Mouse (Mus musculus): ENCODE results near the gene Gbp7. TPM values are rescaled to one million over a fixed set of nuclear protein-coding genes. Genes with fewer than 3 reads are reported as not detected.

The Gbp7 gene
- 0.15 and 0.28 TPM in 2 replicates for polyA plus RNA-seq (2012; rRNA removed; ENCODE audit: low replicate concordance)

GRCm38 (mm10) chr3:142530087-142530953, at the start of gene Gbp7:
Gene Gbp7, plus strand, starts transcription at chr3:142530342.

GRCm38 (mm10) chr3:142493536-142494061, 36.5 kb upstream of the Gbp7 start, which contains the start of gene Gbp5:
Gene Gbp5, plus strand, starts transcription at chr3:142493978.

GRCm38 (mm10) chr3:142559632-142560228, 29.6 kb downstream of the Gbp7 start, which contains the start of gene Gbp3:
Gene Gbp3, plus strand, starts transcription at chr3:142560026.

GRCm38 (mm10) chr3:142594547-142594946, 64.4 kb downstream of the Gbp7 start, which contains the start of gene Gbp2b:
Gene Gbp2b, plus strand, starts transcription at chr3:142594847.

Other genes with a start within 250 kb of the Gbp7 start
- 40.6 and 49.9 TPM in 2 replicates for gene Pdlim5, start 134.6 kb upstream of the Gbp7 start, polyA plus RNA-seq (2012; rRNA removed; ENCODE audit: low replicate concordance)
- 0.36 and 0.43 TPM in 2 replicates for gene Gbp5, start 36.4 kb upstream of the Gbp7 start, polyA plus RNA-seq (2012; rRNA removed; ENCODE audit: low replicate concordance)
- 8.0 and 9.3 TPM in 2 replicates for gene Gbp3, start 29.7 kb downstream of the Gbp7 start, polyA plus RNA-seq (2012; rRNA removed; ENCODE audit: low replicate concordance)
- 0.15 and 0.53 TPM in 2 replicates for gene Gbp2b, start 64.5 kb downstream of the Gbp7 start, polyA plus RNA-seq (2012; rRNA removed; ENCODE audit: low replicate concordance)
- 3.1 and 3.4 TPM in 2 replicates for gene Gbp2, start 90.3 kb downstream of the Gbp7 start, polyA plus RNA-seq (2012; rRNA removed; ENCODE audit: low replicate concordance)
- 0.36 and 0.38 TPM in 2 replicates for gene Kyat3, start 170.7 kb downstream of the Gbp7 start, polyA plus RNA-seq (2012; rRNA removed; ENCODE audit: low replicate concordance)
- gene Gtf2b, start 234.7 kb downstream of the Gbp7 start, polyA plus RNA-seq (2012; rRNA removed; ENCODE audit: low replicate concordance) = 9.3 and 15.3 TPM in 2 replicates